Mouse (Mus musculus): ENCODE data around the gene Ptprt. TPM values are rescaled to one million over a fixed set of nuclear protein-coding genes. Genes with fewer than 3 reads are reported as not detected.
A peak's percentile ranks its signal among the peaks of the same experiment; 100 is the strongest.

Ptprt gene
- polyA plus RNA-seq, 1 experiment = 0.01 TPM

GRCm38 (mm10) chr2:162614256-162614655 is 46.7 kb downstream of the Ptprt start:
- no peaks in the 10 kb centered on the region for H3K27me3 ChIP-seq (replicated peaks)
- no peaks in the 10 kb centered on the region for H3K4me1 ChIP-seq
- H3K4me3 ChIP-seq (replicated peaks) = no peak overlapping the region
- peaks cover 37% of the 10 kb centered on the region for H3K9me3 ChIP-seq
- no peak for TF ChIP-seq FLI1 (IDR thresholded peaks at IDR 0.05; ENCODE audit: low read length)
- no peak for TF ChIP-seq GATA1 (IDR thresholded peaks at IDR 0.05; ENCODE audit: borderline replicate concordance, low read length)
- no peaks in the 10 kb centered on the region for H3K36me3 ChIP-seq (replicated peaks; ENCODE audit: low read length)

DNA sequence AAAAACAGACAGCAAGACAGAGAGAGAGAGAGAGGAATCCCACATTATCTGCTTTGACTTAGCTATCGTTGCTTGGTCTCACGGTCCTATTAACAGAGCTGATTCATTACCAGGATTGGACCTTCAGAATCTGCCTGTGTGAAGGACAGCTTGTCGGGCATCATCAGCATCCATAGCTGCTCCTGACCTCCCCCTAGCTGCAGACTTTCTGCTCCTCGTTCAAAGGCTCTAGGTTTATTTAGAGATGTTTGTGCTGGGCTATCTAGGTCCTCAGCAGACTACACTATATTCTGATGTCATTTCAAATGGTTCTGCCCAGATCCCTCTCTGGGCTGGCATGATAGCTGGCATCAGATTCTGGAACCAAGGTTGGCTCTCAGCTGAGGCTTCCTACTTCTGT is 47.5 kb downstream of the Ptprt start:
- TF ChIP-seq FLI1 (IDR thresholded peaks at IDR 0.05; ENCODE audit: low read length) (no peak), GATA1 (IDR thresholded peaks at IDR 0.05; ENCODE audit: borderline replicate concordance, low read length) (no peak)
- H3K4me3 ChIP-seq (replicated peaks) = no peak overlapping the region
- H3K4me1 ChIP-seq = no peaks in the 10 kb centered on the region
- H3K9me3 ChIP-seq = peaks cover 32% of the 10 kb centered on the region
- H3K36me3 ChIP-seq (replicated peaks; ENCODE audit: low read length) = no peaks in the 10 kb centered on the region
- H3K27me3 ChIP-seq (replicated peaks) = no peaks in the 10 kb centered on the region

GRCm38 (mm10) chr2:162602721-162603120 is 58.2 kb downstream of the Ptprt start:
- no peaks in the 10 kb centered on the region for H3K36me3 ChIP-seq (replicated peaks; ENCODE audit: low read length)
- no peaks in the 10 kb centered on the region for H3K4me1 ChIP-seq
- TF ChIP-seq GATA1 (IDR thresholded peaks at IDR 0.05; ENCODE audit: borderline replicate concordance, low read length) = no peak
- no peak for TF ChIP-seq FLI1 (IDR thresholded peaks at IDR 0.05; ENCODE audit: low read length)
- no peaks in the 10 kb centered on the region for H3K27me3 ChIP-seq (replicated peaks)
- H3K9me3 ChIP-seq = peaks cover 39% of the 10 kb centered on the region
- H3K4me3 ChIP-seq (replicated peaks) = no peak overlapping the region

DNA sequence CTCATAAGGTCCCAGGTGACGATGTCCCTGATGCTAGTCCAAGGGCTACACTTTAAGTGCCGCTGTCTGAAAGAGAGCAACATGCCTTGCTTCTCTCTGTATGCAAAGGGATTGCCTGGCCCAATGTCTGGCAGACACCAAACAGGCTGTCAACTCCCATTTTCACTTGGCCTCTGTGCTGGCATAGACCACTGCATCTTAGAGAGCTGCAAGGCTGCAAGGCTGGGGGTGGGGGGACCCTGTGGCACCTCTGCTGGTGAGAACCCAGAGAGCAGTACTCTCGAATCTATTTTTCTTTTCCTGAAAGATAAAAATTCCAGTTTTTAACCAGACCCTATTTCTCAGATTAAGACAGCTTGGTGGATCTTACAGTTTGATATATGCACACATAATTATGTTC is 69.6 kb downstream of the Ptprt start:
- TF ChIP-seq GATA1 (IDR thresholded peaks at IDR 0.05; ENCODE audit: borderline replicate concordance, low read length) (no peak), FLI1 (IDR thresholded peaks at IDR 0.05; ENCODE audit: low read length) (no peak)
- H3K9me3 ChIP-seq = peaks cover 49% of the 10 kb centered on the region
- H3K4me1 ChIP-seq = no peaks in the 10 kb centered on the region
- H3K36me3 ChIP-seq (replicated peaks; ENCODE audit: low read length) = no peaks in the 10 kb centered on the region
- H3K4me3 ChIP-seq (replicated peaks) = no peak overlapping the region
- H3K27me3 ChIP-seq (replicated peaks) = no peaks in the 10 kb centered on the region

- no peaks in the 10 kb centered on the region for H3K4me1 ChIP-seq
- H3K27me3 ChIP-seq (replicated peaks) = no peaks in the 10 kb centered on the region
- H3K4me3 ChIP-seq (replicated peaks) = no peak overlapping the region
- TF ChIP-seq GATA1 (IDR thresholded peaks at IDR 0.05; ENCODE audit: borderline replicate concordance, low read length) = no peak
- TF ChIP-seq FLI1 (IDR thresholded peaks at IDR 0.05; ENCODE audit: low read length) = no peak
- H3K9me3 ChIP-seq = peaks cover 58% of the 10 kb centered on the region
- H3K36me3 ChIP-seq (replicated peaks; ENCODE audit: low read length) = no peaks in the 10 kb centered on the region
Observed at GRCm38 (mm10) chr2:162581651-162582050, 79.3 kb downstream of the Ptprt start.

DNA sequence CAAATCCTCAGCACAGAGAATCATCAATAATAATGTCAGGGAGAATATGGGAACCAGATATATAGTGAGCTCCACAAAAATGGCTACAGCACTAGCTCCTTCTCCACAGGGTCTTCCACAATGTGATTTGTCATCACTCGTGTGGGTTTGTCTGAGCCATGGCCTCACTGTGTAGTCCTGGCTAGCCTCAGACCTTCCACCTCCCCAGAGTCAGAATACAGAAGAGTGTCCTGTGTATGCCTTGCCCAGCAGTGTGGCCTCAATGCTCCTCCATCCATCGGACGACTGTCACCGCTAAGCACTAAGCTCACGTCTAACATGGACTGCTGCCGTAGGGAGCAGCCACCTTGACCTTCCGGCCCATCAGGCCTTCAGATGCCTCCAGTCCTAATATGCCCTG is 83.1 kb downstream of the Ptprt start:
- Histone ChIP-seq H3K9me3 (peaks cover 63% of the 10 kb centered on the region), H3K27me3 (replicated peaks) (no peaks in the 10 kb centered on the region), H3K4me3 (replicated peaks) (no peak overlapping the region), H3K36me3 (replicated peaks; ENCODE audit: low read length) (no peaks in the 10 kb centered on the region), H3K4me1 (no peaks in the 10 kb centered on the region)
- TF ChIP-seq FLI1 (IDR thresholded peaks at IDR 0.05; ENCODE audit: low read length) (no peak), GATA1 (IDR thresholded peaks at IDR 0.05; ENCODE audit: borderline replicate concordance, low read length) (no peak)

DNA sequence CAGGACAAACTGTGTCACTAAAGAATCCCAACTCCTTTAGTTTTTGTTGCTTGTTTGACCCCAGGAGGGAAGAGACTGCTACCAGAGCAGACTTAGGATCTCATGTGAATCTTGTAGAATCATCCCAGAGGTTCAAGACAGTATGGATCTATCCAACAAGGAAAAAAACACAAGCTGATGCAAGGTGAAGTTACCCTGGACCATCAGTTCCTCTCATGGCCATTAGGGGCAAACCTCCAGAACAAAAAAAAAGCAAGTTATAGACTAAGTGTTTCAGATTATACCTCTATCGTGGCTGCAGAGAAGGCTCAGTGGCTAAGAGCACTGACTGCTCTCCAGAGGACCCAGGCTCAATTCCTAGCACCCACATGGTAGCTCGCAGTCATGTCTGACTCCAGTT is 88.1 kb downstream of the Ptprt start:
- TF ChIP-seq GATA1 (IDR thresholded peaks at IDR 0.05; ENCODE audit: borderline replicate concordance, low read length) = no peak
- no peak for TF ChIP-seq FLI1 (IDR thresholded peaks at IDR 0.05; ENCODE audit: low read length)
- H3K4me3 ChIP-seq (replicated peaks) = no peak overlapping the region
- no peaks in the 10 kb centered on the region for H3K36me3 ChIP-seq (replicated peaks; ENCODE audit: low read length)
- peaks cover 78% of the 10 kb centered on the region for H3K9me3 ChIP-seq
- no peaks in the 10 kb centered on the region for H3K4me1 ChIP-seq
- no peaks in the 10 kb centered on the region for H3K27me3 ChIP-seq (replicated peaks)

GRCm38 (mm10) chr2:162571037-162571436 is 89.9 kb downstream of the Ptprt start:
- TF ChIP-seq FLI1 (IDR thresholded peaks at IDR 0.05; ENCODE audit: low read length) = no peak
- no peak for TF ChIP-seq GATA1 (IDR thresholded peaks at IDR 0.05; ENCODE audit: borderline replicate concordance, low read length)
- Histone ChIP-seq H3K4me3 (replicated peaks) (peak overlapping the region; percentile 66), H3K4me1 (no peaks in the 10 kb centered on the region), H3K27me3 (replicated peaks) (no peaks in the 10 kb centered on the region), H3K9me3 (peaks cover 81% of the 10 kb centered on the region), H3K36me3 (replicated peaks; ENCODE audit: low read length) (no peaks in the 10 kb centered on the region)

GRCm38 (mm10) chr2:162568308-162569100 is 92.4 kb downstream of the Ptprt start:
- peaks cover 77% of the 10 kb centered on the region for H3K9me3 ChIP-seq
- TF ChIP-seq GATA1 (IDR thresholded peaks at IDR 0.05; ENCODE audit: borderline replicate concordance, low read length) = no peak
- no peak for TF ChIP-seq FLI1 (IDR thresholded peaks at IDR 0.05; ENCODE audit: low read length)
- H3K4me3 ChIP-seq (replicated peaks) = no peak overlapping the region
- H3K36me3 ChIP-seq (replicated peaks; ENCODE audit: low read length) = no peaks in the 10 kb centered on the region
- H3K4me1 ChIP-seq = no peaks in the 10 kb centered on the region
- H3K27me3 ChIP-seq (replicated peaks) = no peaks in the 10 kb centered on the region

DNA sequence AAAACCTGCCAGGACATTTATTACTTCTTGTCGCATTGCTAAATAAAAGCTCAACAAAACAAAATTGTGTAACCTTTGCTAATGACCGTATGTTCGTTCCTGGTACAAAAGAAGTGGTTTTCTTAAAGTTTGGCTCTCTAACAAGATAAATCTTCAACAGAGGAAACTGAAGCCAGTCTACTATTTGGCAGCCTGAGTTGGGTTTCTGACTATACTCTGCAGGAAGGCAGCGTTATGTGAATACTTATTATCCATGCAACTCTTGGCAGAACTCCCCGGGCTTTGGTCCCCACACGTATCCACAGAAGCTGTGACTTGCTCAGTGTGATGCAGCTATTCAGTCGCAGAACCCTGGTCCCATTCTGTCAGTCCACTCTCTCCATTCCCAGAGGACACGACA is 112.6 kb downstream of the Ptprt start:
- H3K9me3 ChIP-seq = peaks cover 69% of the 10 kb centered on the region
- H3K4me3 ChIP-seq (replicated peaks) = no peak overlapping the region
- H3K36me3 ChIP-seq (replicated peaks; ENCODE audit: low read length) = no peaks in the 10 kb centered on the region
- H3K4me1 ChIP-seq = no peaks in the 10 kb centered on the region
- TF ChIP-seq GATA1 (IDR thresholded peaks at IDR 0.05; ENCODE audit: borderline replicate concordance, low read length) (no peak), FLI1 (IDR thresholded peaks at IDR 0.05; ENCODE audit: low read length) (no peak)
- no peaks in the 10 kb centered on the region for H3K27me3 ChIP-seq (replicated peaks)

Measured in megakaryocyte, embryonic 14.5 days (primary cell).